Mouse (Mus musculus) small intestine, adult 2 months (tissue): ENCODE measurements at regions not wholly inside any gene's neighbourhood (a gene's known extent, or its start where the extent isn't known, plus 50 kb on each side); places are given as distances from the start of the nearest gene placed in this dataset.

Experiments
- CTCF ChIP-seq: fragments of 200-500 bp; IDR thresholded peaks from 2 replicates; pipeline ENCODE4 v1.5.1; 2012; ENCODE audit warnings: low read depth, mild to moderate bottlenecking, control low read depth, inconsistent platforms, low read length, moderate library complexity, mixed read lengths; ENCODE audit not compliant: insufficient replicate concordance, insufficient read length; ENCODE audit errors: extremely low read depth
- POLR2A ChIP-seq: fragments of 200-500 bp; IDR thresholded peaks from 2 replicates; pipeline ENCODE4 v1.6.1; 2012; ENCODE audit warnings: low read depth, mild to moderate bottlenecking, control low read depth, inconsistent platforms, low read length, moderate library complexity

DNA sequence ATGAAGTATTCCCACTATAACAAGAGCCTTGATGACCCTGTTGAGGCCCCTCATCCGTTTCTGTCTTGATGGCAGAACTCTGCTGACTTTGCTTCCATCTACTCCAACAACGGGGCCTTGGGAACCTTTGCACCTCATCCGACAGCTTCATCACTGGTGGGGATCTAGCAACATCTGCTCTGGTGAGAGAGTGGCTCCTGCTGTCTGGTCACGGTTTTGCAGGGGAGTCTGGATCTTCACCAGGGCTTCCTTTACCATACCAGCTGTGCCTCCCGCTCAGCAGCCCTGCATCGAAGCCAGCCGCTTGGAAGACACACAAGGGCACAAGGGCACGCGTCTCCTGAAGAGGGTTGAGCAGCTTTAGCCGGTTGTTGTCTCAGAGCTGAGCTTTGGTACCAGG is 377.2 kb downstream of the Eipr1 start:
- TF ChIP-seq POLR2A (no peak), CTCF (no peak)
